Mouse (Mus musculus): ENCODE data around the gene Ssh1. TPM values are rescaled to one million over a fixed set of nuclear protein-coding genes. Genes with fewer than 3 reads are reported as not detected.

Ssh1 gene
- polyA plus RNA-seq, 1 experiment from 2014 or later, result 28.2 TPM

GRCm38 (mm10) chr5:113919060-113919459 is 74.6 kb downstream of the Ssh1 start:
- WGBS, result 52% methylated on average over 7 of the region's 7 CpGs
- Histone ChIP-seq H3K4me2 (replicated peaks; ENCODE audit: low read depth, low read length) (no peak overlapping the region), H3K36me3 (ENCODE audit: control insufficient read depth, insufficient read depth, low read length) (no peaks in the 10 kb centered on the region), H3K9me3 (ENCODE audit: control insufficient read depth, low read length) (no peaks in the 10 kb centered on the region), H3K4me3 (ENCODE audit: low read length) (no peak overlapping the region), H3K9ac (ENCODE audit: low read depth, low read length) (no peak overlapping the region), H3K27ac (ENCODE audit: low read depth, low read length) (no peak overlapping the region), H3K4me1 (ENCODE audit: control insufficient read depth, insufficient read depth, low read length) (peaks cover 10% of the 10 kb centered on the region; the same call in 1 of the 2 replicates), H3K27me3 (ENCODE audit: control insufficient read depth, insufficient read depth, low read length) (no peaks in the 10 kb centered on the region)
- ATAC-seq (ENCODE audit: low FRiP score, low TSS enrichment), result no peak

GRCm38 (mm10) chr5:113918654-113919053 is 75.0 kb downstream of the Ssh1 start:
- Histone ChIP-seq H3K9ac (ENCODE audit: low read depth, low read length) (no peak overlapping the region), H3K4me3 (ENCODE audit: low read length) (no peak overlapping the region), H3K4me2 (replicated peaks; ENCODE audit: low read depth, low read length) (no peak overlapping the region), H3K9me3 (ENCODE audit: control insufficient read depth, low read length) (no peaks in the 10 kb centered on the region), H3K27ac (ENCODE audit: low read depth, low read length) (no peak overlapping the region), H3K36me3 (ENCODE audit: control insufficient read depth, insufficient read depth, low read length) (no peaks in the 10 kb centered on the region), H3K27me3 (ENCODE audit: control insufficient read depth, insufficient read depth, low read length) (no peaks in the 10 kb centered on the region), H3K4me1 (ENCODE audit: control insufficient read depth, insufficient read depth, low read length) (peaks cover 10% of the 10 kb centered on the region; the same call in 1 of the 2 replicates)
- no peak for ATAC-seq (ENCODE audit: low FRiP score, low TSS enrichment)
- WGBS, result 30% methylated on average over 9 of the region's 9 CpGs

- H3K9me3 ChIP-seq (ENCODE audit: control insufficient read depth, low read length), result no peaks in the 10 kb centered on the region
- no peak overlapping the region for H3K9ac ChIP-seq (ENCODE audit: low read depth, low read length)
- WGBS, result 68% methylated on average over 6 of the region's 6 CpGs
- H3K4me3 ChIP-seq (ENCODE audit: low read length), result no peak overlapping the region
- no peak for ATAC-seq (ENCODE audit: low FRiP score, low TSS enrichment)
- H3K4me1 ChIP-seq (ENCODE audit: control insufficient read depth, insufficient read depth, low read length), result peaks cover 16% of the 10 kb centered on the region
- H3K36me3 ChIP-seq (ENCODE audit: control insufficient read depth, insufficient read depth, low read length), result no peaks in the 10 kb centered on the region
- H3K27me3 ChIP-seq (ENCODE audit: control insufficient read depth, insufficient read depth, low read length), result no peaks in the 10 kb centered on the region
- H3K27ac ChIP-seq (ENCODE audit: low read depth, low read length), result no peak overlapping the region
- no peak overlapping the region for H3K4me2 ChIP-seq (replicated peaks; ENCODE audit: low read depth, low read length)
Measured at GRCm38 (mm10) chr5:113910705-113911104, 83.0 kb downstream of the Ssh1 start.

GRCm38 (mm10) chr5:113910065-113910701 is 83.5 kb downstream of the Ssh1 start:
- Histone ChIP-seq H3K27me3 (ENCODE audit: control insufficient read depth, insufficient read depth, low read length) (no peaks in the 10 kb centered on the region), H3K27ac (ENCODE audit: low read depth, low read length) (no peak overlapping the region), H3K4me2 (replicated peaks; ENCODE audit: low read depth, low read length) (no peak overlapping the region), H3K4me1 (ENCODE audit: control insufficient read depth, insufficient read depth, low read length) (peaks cover 21% of the 10 kb centered on the region), H3K36me3 (ENCODE audit: control insufficient read depth, insufficient read depth, low read length) (no peaks in the 10 kb centered on the region), H3K9ac (ENCODE audit: low read depth, low read length) (no peak overlapping the region), H3K9me3 (ENCODE audit: control insufficient read depth, low read length) (no peaks in the 10 kb centered on the region), H3K4me3 (ENCODE audit: low read length) (no peak overlapping the region)
- no peak for ATAC-seq (ENCODE audit: low FRiP score, low TSS enrichment)
- WGBS, result 39% methylated on average over 10 of the region's 10 CpGs

GRCm38 (mm10) chr5:113908592-113909441 is 84.9 kb downstream of the Ssh1 start, which contains the start of gene Coro1c:
Coro1c (minus strand) TSS chr5:113908758.
- under 1% methylated on average over 61 of the region's 68 CpGs for WGBS
- no peaks in the 10 kb centered on the region for H3K27me3 ChIP-seq (ENCODE audit: control insufficient read depth, insufficient read depth, low read length)
- H3K4me2 ChIP-seq (replicated peaks; ENCODE audit: low read depth, low read length), result peak within 1 kb of the TSS; percentile 67
- H3K4me3 ChIP-seq (ENCODE audit: low read length), result peak within 1 kb of the TSS; percentile 89
- peak within 1 kb of the TSS; percentile 89 for H3K9ac ChIP-seq (ENCODE audit: low read depth, low read length)
- peak; percentile 85 for ATAC-seq (ENCODE audit: low FRiP score, low TSS enrichment)
- peak within 1 kb of the TSS; percentile 94 for H3K27ac ChIP-seq (ENCODE audit: low read depth, low read length)
- H3K4me1 ChIP-seq (ENCODE audit: control insufficient read depth, insufficient read depth, low read length), result peaks cover 35% of the 10 kb centered on the region
- no peaks in the 10 kb centered on the region for H3K36me3 ChIP-seq (ENCODE audit: control insufficient read depth, insufficient read depth, low read length)
- no peaks in the 10 kb centered on the region for H3K9me3 ChIP-seq (ENCODE audit: control insufficient read depth, low read length)

- Histone ChIP-seq H3K9me3 (ENCODE audit: control insufficient read depth, low read length) (no peaks in the 10 kb centered on the region), H3K27me3 (ENCODE audit: control insufficient read depth, insufficient read depth, low read length) (no peaks in the 10 kb centered on the region), H3K4me2 (replicated peaks; ENCODE audit: low read depth, low read length) (peak overlapping the region; percentile 67), H3K9ac (ENCODE audit: low read depth, low read length) (peak overlapping the region; percentile 89), H3K4me1 (ENCODE audit: control insufficient read depth, insufficient read depth, low read length) (peaks cover 40% of the 10 kb centered on the region), H3K27ac (ENCODE audit: low read depth, low read length) (peak overlapping the region; percentile 94), H3K36me3 (ENCODE audit: control insufficient read depth, insufficient read depth, low read length) (no peaks in the 10 kb centered on the region), H3K4me3 (ENCODE audit: low read length) (peak overlapping the region; percentile 89)
- under 1% methylated on average over 60 of the region's 69 CpGs for WGBS
- ATAC-seq (ENCODE audit: low FRiP score, low TSS enrichment), result peak; percentile 70
Measured at GRCm38 (mm10) chr5:113907786-113908567, 85.7 kb downstream of the Ssh1 start.

GRCm38 (mm10) chr5:113906958-113907735 is 86.5 kb downstream of the Ssh1 start:
- no peaks in the 10 kb centered on the region for H3K9me3 ChIP-seq (ENCODE audit: control insufficient read depth, low read length)
- peaks cover 45% of the 10 kb centered on the region for H3K4me1 ChIP-seq (ENCODE audit: control insufficient read depth, insufficient read depth, low read length)
- H3K27me3 ChIP-seq (ENCODE audit: control insufficient read depth, insufficient read depth, low read length), result no peaks in the 10 kb centered on the region
- H3K36me3 ChIP-seq (ENCODE audit: control insufficient read depth, insufficient read depth, low read length), result no peaks in the 10 kb centered on the region
- ATAC-seq (ENCODE audit: low FRiP score, low TSS enrichment), result no peak
- H3K9ac ChIP-seq (ENCODE audit: low read depth, low read length), result peak overlapping the region; percentile 89
- WGBS, result 13% methylated on average over 17 of the region's 17 CpGs
- H3K4me2 ChIP-seq (replicated peaks; ENCODE audit: low read depth, low read length), result peak overlapping the region; percentile 67
- peak overlapping the region; percentile 89 for H3K4me3 ChIP-seq (ENCODE audit: low read length)
- H3K27ac ChIP-seq (ENCODE audit: low read depth, low read length), result peak overlapping the region; percentile 94

- Histone ChIP-seq H3K9me3 (ENCODE audit: control insufficient read depth, low read length) (no peaks in the 10 kb centered on the region), H3K27ac (ENCODE audit: low read depth, low read length) (no peak overlapping the region), H3K36me3 (ENCODE audit: control insufficient read depth, insufficient read depth, low read length) (no peaks in the 10 kb centered on the region), H3K27me3 (ENCODE audit: control insufficient read depth, insufficient read depth, low read length) (no peaks in the 10 kb centered on the region), H3K9ac (ENCODE audit: low read depth, low read length) (no peak overlapping the region), H3K4me1 (ENCODE audit: control insufficient read depth, insufficient read depth, low read length) (peaks cover 49% of the 10 kb centered on the region), H3K4me3 (ENCODE audit: low read length) (no peak overlapping the region), H3K4me2 (replicated peaks; ENCODE audit: low read depth, low read length) (no peak overlapping the region)
- no peak for ATAC-seq (ENCODE audit: low FRiP score, low TSS enrichment)
- 27% methylated on average over 4 of the region's 4 CpGs for WGBS
Measured at GRCm38 (mm10) chr5:113904987-113905386, 88.7 kb downstream of the Ssh1 start.

Measured in kidney, embryonic 14.5 days (tissue).